Mouse (Mus musculus) hindbrain, embryonic 15.5 days (tissue): ENCODE measurements at regions not wholly inside any gene's neighbourhood (a gene's known extent, or its start where the extent isn't known, plus 50 kb on each side); places are given as distances from the start of the nearest gene placed in this dataset.

Source experiments
- ATAC-seq: fragments of 200-750 bp; cut with Nextera tagmentation; 2 replicates; pipeline ENCODE4 v1.8.0; 2017; ENCODE audit warnings: low read depth, moderate number of reproducible peaks, moderate TSS enrichment; ENCODE audit not compliant: low FRiP score
- H3K27ac ChIP-seq: fragments of 300-500 bp; sonication (generic); replicated peaks from 2 replicates; pipeline ENCODE4 v1.5.1; 2015; ENCODE audit warnings: mild to moderate bottlenecking, inconsistent platforms
- H3K27me3 ChIP-seq: fragments of 300-500 bp; sonication (generic); 2 replicates; pipeline ENCODE4 v1.6.1; 2015; ENCODE audit warnings: control low read depth, inconsistent platforms
- H3K36me3 ChIP-seq: fragments of 300-500 bp; sonication (generic); 2 replicates; pipeline ENCODE4 v1.6.1; 2015; ENCODE audit warnings: control low read depth, inconsistent platforms
- H3K4me1 ChIP-seq: fragments of 300-500 bp; sonication (generic); replicated peaks from 2 replicates; pipeline ENCODE4 v1.6.1; 2015; ENCODE audit warnings: control low read depth, inconsistent platforms
- H3K4me2 ChIP-seq: fragments of 300-500 bp; sonication (generic); 2 replicates; pipeline ENCODE4 v1.6.1; 2015; ENCODE audit warnings: moderate library complexity, mild to moderate bottlenecking, inconsistent platforms
- H3K4me3 ChIP-seq: fragments of 300-500 bp; sonication (generic); 2 replicates; pipeline ENCODE4 v1.5.1; 2015; ENCODE audit warnings: mild to moderate bottlenecking, inconsistent platforms
- H3K9ac ChIP-seq: fragments of 300-500 bp; sonication (generic); 2 replicates; pipeline ENCODE4 v1.6.1; 2015; ENCODE audit warnings: inconsistent platforms
- H3K9me3 ChIP-seq: fragments of 300-500 bp; sonication (generic); 2 replicates; pipeline ENCODE4 v1.6.1; 2016; ENCODE audit warnings: control low read depth, inconsistent platforms
- WGBS: fragments of 180-500 bp; shearing (Covaris S2); methylation state at CpG from one replicate; pipeline ENCODE4 v1.1.7; 2015; 5-methylcytosine and 5-hydroxymethylcytosine counted together

DNA sequence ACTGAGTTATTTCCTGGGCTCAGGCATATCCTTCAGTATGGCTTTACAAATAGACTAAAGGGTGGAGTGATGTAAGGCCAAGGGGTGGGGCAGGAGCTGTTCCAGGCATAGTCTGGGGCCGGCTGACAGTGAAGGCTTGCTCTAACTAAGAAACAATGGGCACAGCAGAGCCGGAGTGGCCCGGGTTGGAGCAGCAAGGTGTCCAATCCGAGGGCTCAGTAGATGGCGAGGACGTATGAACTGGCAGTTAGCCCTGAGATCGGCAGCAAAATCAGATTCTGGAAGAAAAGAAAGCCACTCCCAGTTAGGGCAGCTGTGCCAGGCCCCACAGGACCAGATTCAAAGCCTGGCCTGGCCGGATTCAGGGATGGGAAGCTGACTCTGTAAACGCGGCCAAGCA, 100.5 kb upstream of the Vps8 start:
- no peaks in the 10 kb centered on the region for H3K9me3 ChIP-seq
- no peak overlapping the region for H3K4me3 ChIP-seq
- no peaks in the 10 kb centered on the region for H3K27me3 ChIP-seq
- no peak overlapping the region for H3K9ac ChIP-seq
- H3K27ac ChIP-seq, result no peak overlapping the region
- 29% methylated on average over 10 of the region's 10 CpGs for WGBS
- H3K36me3 ChIP-seq, result no peaks in the 10 kb centered on the region
- H3K4me2 ChIP-seq, result no peak overlapping the region
- ATAC-seq, result peak; percentile 74
- H3K4me1 ChIP-seq, result 0 out of 2 replicates have a peak, but pooled peaks cover 2% of the 10 kb centered on the region

DNA sequence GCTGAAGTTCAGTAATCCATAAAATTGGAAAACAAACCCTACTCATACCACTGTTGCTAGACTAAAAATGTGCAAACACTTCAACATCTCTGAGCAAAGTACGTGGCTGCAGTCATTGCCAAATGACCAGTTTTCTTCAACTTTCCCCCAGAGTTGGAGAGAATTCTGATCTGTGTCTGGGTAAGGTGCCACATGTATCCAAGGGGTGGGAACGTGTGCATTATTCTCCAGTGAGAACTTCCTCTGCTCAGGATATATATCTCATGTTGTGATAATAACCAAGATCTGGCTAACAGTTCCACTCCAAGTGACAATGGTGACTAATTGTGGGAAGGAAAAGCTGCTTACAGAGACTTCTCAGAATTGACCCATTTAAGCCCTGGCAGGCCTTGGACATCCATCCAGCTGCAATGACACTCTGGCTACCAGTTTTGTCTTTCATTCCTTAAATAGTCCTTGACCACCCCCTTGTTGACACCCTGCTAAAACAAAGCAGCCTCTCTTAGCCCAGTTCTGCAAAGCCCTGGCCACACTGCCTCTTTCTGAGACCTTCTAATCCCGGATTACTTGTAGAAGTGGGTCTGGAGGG, 99.4 kb upstream of the Vps8 start:
- Histone ChIP-seq H3K27ac (no peak overlapping the region), H3K27me3 (no peaks in the 10 kb centered on the region), H3K4me3 (no peak overlapping the region), H3K9me3 (no peaks in the 10 kb centered on the region), H3K36me3 (no peaks in the 10 kb centered on the region), H3K4me1 (no peaks in the 10 kb centered on the region), H3K9ac (no peak overlapping the region), H3K4me2 (no peak overlapping the region)
- WGBS, result 77% methylated on average over 3 of the region's 3 CpGs
- no peak for ATAC-seq

DNA sequence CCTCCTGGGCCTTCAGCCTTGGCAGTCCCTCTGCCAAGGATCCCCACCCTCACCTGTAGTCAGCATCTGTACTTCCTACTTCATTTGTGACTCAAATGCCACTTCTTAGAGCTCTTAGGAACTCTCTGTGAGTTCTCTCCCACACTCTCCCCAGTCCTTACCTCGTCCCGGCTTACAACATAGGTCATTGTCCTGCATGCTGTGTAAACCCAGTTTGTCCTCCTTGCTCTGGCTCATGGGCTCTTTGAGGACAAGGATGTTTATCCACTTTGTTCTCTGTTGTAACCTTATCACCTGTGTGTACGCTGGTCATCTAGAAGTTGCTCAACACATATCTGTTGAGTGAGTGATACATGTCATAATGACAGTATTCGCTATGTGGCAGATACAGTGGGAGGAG, 94.9 kb upstream of the Vps8 start:
- no peak for ATAC-seq
- Histone ChIP-seq H3K27ac (no peak overlapping the region), H3K4me2 (no peak overlapping the region), H3K36me3 (no peaks in the 10 kb centered on the region), H3K9me3 (no peaks in the 10 kb centered on the region), H3K4me1 (peaks cover 17% of the 10 kb centered on the region), H3K4me3 (no peak overlapping the region), H3K9ac (no peak overlapping the region), H3K27me3 (no peaks in the 10 kb centered on the region)
- 93% methylated on average over 4 of the region's 4 CpGs for WGBS

DNA sequence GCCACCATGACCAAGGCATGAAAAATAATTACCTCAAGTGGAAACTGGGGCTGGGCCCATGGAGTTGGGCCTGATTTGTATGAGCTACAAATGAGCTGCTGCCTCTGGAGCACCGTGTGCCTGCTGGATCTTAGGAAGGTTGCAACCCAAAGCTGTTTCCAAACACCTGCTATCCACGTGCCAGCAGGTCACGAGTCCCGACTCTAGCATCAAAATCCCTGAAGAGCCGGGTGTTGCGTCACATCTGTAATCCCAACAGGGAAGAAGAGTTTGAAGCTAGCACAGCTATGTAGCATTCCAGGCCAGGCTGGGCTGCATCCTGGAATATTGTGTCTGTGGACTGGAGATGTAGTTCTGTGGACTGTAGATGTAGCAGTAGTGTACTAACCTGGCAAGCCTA, 93.7 kb upstream of the Vps8 start:
- H3K27me3 ChIP-seq, result no peaks in the 10 kb centered on the region
- H3K27ac ChIP-seq, result no peak overlapping the region
- no peaks in the 10 kb centered on the region for H3K36me3 ChIP-seq
- WGBS, result 85% methylated on average over 6 of the region's 6 CpGs
- H3K4me1 ChIP-seq, result peaks cover 22% of the 10 kb centered on the region
- H3K9me3 ChIP-seq, result no peaks in the 10 kb centered on the region
- no peak overlapping the region for H3K4me3 ChIP-seq
- no peak for ATAC-seq
- H3K9ac ChIP-seq, result no peak overlapping the region
- no peak overlapping the region for H3K4me2 ChIP-seq

DNA sequence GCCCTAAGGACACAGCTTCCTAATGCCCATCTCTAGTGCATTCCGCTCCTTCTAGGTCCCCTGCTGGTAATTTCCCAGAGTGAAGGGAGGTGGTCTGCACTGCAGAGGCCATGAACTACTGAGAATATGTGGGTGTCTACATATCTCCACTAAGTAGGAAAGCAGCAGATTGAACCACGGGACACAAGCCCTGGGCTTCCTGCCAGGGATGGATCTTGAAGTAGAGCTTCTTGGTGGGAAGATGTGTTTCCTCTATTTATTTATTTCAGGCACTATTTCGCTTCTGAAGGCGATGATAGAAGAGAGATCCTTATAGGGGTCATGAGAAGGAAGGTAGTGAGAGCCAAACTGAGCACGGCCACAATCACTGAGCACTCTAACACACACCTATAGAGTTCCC, 91.7 kb upstream of the Vps8 start:
- Histone ChIP-seq H3K9me3 (no peaks in the 10 kb centered on the region), H3K4me1 (peaks cover 24% of the 10 kb centered on the region), H3K27me3 (no peaks in the 10 kb centered on the region), H3K9ac (no peak overlapping the region), H3K36me3 (no peaks in the 10 kb centered on the region), H3K4me2 (peak overlapping the region; percentile 97), H3K27ac (no peak overlapping the region), H3K4me3 (no peak overlapping the region)
- WGBS, result 86% methylated on average over 5 of the region's 5 CpGs
- no peak for ATAC-seq

DNA sequence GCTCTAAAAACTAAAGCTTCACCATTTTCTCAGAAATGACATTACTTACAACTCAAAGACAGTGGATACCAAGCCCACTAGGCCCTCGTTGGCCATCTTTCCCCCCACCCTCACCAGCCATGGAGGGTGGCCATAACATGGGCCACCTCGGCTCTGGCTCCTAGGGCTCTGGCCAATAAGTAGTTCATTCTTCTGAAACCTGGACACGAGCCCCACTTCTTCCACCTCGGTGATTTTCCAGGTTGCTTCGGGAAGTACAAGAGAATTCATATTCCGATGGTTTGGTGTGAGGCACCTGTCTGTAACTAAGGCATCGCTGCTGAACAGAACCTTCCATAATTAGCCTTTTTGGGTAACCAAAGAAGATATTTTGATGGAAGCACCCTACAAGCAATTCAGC, 90.5 kb upstream of the Vps8 start:
- Histone ChIP-seq H3K9me3 (no peaks in the 10 kb centered on the region), H3K4me3 (peak overlapping the region; percentile 51), H3K9ac (peak overlapping the region; percentile 56), H3K4me1 (peaks cover 24% of the 10 kb centered on the region), H3K27ac (peak overlapping the region; percentile 94), H3K27me3 (no peaks in the 10 kb centered on the region), H3K4me2 (peak overlapping the region; percentile 97), H3K36me3 (no peaks in the 10 kb centered on the region)
- ATAC-seq, result no peak
- 60% methylated on average over 7 of the region's 7 CpGs for WGBS

DNA sequence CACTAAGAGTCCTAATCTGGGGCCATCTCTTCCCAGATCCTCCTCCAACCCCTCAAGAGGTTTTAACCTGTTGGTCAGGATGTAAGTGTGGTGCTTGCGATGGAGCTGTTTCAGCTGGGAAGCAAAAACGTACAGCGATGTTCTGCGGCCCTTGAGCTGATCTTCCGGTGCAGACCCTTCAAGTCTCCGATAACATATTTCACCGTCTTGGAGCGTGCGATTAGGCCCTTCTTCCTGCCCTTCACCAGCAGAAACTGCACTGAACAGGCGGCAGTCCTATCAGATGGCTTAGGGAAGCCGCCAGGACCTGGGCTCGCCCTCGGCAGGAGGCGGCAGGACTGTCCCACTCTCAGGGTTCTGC, 90.1 kb upstream of the Vps8 start:
- no peaks in the 10 kb centered on the region for H3K27me3 ChIP-seq
- whole genome bisulfite sequencing, result 3% methylated on average over 14 of the region's 14 CpGs
- no peaks in the 10 kb centered on the region for H3K9me3 ChIP-seq
- ATAC-seq, result peak; percentile 85
- peak overlapping the region; percentile 97 for H3K4me2 ChIP-seq
- peak overlapping the region; percentile 56 for H3K9ac ChIP-seq
- no peaks in the 10 kb centered on the region for H3K36me3 ChIP-seq
- peaks cover 24% of the 10 kb centered on the region for H3K4me1 ChIP-seq
- peak overlapping the region; percentile 94 for H3K27ac ChIP-seq
- peak overlapping the region; percentile 51 for H3K4me3 ChIP-seq

DNA sequence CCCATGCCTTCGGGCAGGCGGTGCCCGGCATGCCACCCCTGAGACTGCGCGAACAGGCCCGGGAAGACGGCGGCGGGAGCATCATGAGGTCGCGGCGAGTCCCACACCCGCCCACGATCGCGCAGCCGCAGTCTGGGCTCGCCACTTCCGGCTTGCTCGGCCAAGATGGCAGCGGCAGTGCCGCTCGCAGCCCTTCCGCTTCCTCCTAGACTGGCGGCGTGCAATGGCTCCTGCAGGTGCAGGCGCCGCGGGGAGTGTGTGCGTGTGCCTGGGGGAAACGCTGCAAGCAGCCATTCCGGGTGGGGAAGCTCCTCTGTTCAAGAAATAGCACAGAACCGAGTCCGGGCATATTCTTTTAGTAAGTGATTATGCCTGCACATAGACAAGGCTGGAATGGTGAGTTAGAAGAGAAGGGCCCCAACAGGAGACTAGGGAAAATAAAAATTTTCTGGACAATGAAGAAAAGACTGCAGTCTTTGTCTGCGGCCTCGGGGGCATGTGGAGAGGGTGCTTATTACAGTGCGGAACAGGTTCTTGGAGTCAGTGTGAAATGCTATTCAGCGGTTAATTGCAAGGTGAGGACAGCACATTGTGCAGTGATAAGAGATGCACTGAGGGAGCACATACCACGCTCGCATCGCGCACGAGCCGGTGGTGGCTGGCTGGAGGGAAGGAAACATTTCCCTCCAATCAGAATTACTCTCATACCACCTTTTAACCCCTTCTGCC, 89.5 kb upstream of the Vps8 start:
- Histone ChIP-seq H3K27ac (peak overlapping the region; percentile 94), H3K4me3 (peak overlapping the region; percentile 51), H3K4me2 (peak overlapping the region; percentile 97), H3K4me1 (peaks cover 24% of the 10 kb centered on the region), H3K27me3 (no peaks in the 10 kb centered on the region), H3K9ac (peak overlapping the region; percentile 56), H3K9me3 (no peaks in the 10 kb centered on the region), H3K36me3 (no peaks in the 10 kb centered on the region)
- peak; percentile 91 for ATAC-seq
- WGBS, result 2% methylated on average over 44 of the region's 44 CpGs

DNA sequence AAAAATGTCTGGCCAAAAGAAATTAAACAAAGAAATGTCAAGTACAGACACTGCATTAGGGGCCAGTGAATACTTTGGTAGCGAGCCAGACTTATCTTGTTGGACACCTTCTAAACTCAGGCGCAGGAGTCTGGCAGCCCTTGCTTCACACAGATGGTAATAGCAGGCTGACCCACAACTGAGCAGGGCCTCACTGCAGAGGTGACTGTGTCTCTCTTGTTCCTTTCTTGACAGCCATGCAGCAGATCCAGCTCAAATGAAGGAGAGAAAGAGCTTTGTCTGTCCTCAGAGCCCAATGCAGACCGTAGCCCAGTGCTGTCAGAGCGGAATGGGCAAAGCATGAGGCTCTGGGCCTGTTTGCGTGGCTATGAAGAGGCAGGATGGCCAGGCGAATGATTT, 83.9 kb upstream of the Vps8 start:
- H3K27me3 ChIP-seq, result no peaks in the 10 kb centered on the region
- H3K4me3 ChIP-seq, result no peak overlapping the region
- no peak overlapping the region for H3K9ac ChIP-seq
- no peaks in the 10 kb centered on the region for H3K36me3 ChIP-seq
- no peak overlapping the region for H3K4me2 ChIP-seq
- peaks cover 27% of the 10 kb centered on the region for H3K4me1 ChIP-seq
- 51% methylated on average over 6 of the region's 6 CpGs for WGBS
- no peaks in the 10 kb centered on the region for H3K9me3 ChIP-seq
- ATAC-seq, result peak; percentile 31; the same call in 1 of the 2 replicates
- H3K27ac ChIP-seq, result peak overlapping the region; percentile 86

DNA sequence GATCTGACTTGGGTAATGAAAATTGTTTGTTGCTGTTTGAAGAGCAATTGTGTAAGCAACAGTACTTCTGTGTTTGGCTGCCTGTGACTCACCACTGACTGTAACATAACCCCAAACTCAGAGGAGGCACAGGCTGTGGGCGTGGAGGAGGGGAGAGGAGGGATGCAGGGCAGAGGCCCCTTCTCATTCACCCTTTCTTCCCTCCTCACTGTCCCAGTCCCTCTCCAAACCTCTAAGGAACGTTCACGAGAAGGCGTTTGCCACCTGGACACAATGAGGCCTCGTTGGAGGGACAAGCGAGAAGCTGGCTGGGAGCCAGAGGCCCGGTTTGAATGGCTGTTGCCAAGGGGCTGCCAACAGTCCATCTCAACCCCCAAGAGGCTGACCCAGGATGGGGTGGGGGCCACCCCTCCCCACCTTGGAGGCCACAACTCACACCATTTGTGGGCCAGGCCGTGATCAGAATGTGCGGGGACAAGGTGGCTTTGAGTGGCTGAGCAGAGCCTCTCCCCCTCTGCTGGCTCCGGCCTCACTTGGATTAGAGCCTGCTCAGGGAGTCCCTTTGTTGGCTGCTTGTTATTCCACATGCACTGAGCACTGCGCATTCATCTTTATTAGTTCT, 83.3 kb upstream of the Vps8 start:
- no peaks in the 10 kb centered on the region for H3K27me3 ChIP-seq
- peak overlapping the region; percentile 86 for H3K27ac ChIP-seq
- 0 out of 2 replicates have a peak overlapping the region, but pooled peaks have one; percentile 2 for H3K4me2 ChIP-seq
- H3K4me3 ChIP-seq, result no peak overlapping the region
- H3K36me3 ChIP-seq, result no peaks in the 10 kb centered on the region
- H3K4me1 ChIP-seq, result peaks cover 24% of the 10 kb centered on the region
- 10% methylated on average over 11 of the region's 11 CpGs for WGBS
- H3K9ac ChIP-seq, result no peak overlapping the region
- peak; percentile 91 for ATAC-seq
- H3K9me3 ChIP-seq, result no peaks in the 10 kb centered on the region

DNA sequence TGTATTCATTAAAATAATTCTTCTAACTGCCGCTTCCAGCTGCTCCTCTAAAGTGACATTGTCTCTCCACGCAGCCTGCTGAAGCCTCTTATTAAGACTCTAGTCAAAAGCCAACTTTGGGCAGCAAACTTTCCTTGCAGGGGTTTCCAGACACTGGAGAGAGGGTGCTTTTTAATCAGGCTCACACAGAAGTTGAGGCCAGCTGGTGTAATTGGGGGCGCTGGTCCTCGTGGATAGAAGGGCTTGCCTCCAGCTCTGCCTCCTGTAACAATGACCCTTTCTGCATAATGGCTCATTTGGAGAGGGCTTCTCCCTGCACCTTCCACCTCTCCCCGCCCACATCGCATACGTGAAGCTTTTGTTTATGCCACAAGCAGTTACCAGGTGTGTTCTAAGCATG, 82.8 kb upstream of the Vps8 start:
- no peaks in the 10 kb centered on the region for H3K36me3 ChIP-seq
- peaks cover 24% of the 10 kb centered on the region for H3K4me1 ChIP-seq
- H3K9me3 ChIP-seq, result no peaks in the 10 kb centered on the region
- no peak overlapping the region for H3K9ac ChIP-seq
- H3K4me3 ChIP-seq, result no peak overlapping the region
- H3K4me2 ChIP-seq, result no peak overlapping the region
- WGBS, result 27% methylated on average over 7 of the region's 7 CpGs
- peak overlapping the region; percentile 86 for H3K27ac ChIP-seq
- no peaks in the 10 kb centered on the region for H3K27me3 ChIP-seq
- peak; percentile 67 for ATAC-seq

DNA sequence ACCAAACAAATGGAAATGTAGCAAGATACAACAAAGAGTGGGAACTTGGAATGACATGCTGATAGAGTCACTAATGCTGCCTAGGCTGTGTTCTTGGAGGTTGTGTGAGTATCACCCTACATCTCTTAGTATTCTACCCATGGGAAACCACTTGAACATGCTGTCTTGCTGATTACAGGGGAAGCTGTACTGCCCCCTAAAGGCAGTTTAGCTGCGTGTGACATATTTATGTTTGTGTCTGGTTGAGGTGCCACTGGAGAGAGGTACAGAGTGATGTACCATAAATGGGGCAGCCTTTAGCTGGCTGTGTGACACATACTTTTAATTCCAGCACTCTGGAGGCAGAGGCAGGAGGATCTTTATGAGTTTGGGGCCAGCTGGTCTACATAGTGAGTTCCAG, 73.0 kb upstream of the Vps8 start:
- Histone ChIP-seq H3K9ac (no peak overlapping the region), H3K4me2 (no peak overlapping the region), H3K36me3 (no peaks in the 10 kb centered on the region), H3K27me3 (no peaks in the 10 kb centered on the region), H3K4me3 (no peak overlapping the region), H3K9me3 (no peaks in the 10 kb centered on the region), H3K27ac (no peak overlapping the region), H3K4me1 (no peaks in the 10 kb centered on the region)
- ATAC-seq, result no peak
- WGBS, result 53% methylated on average over 1 of the region's 1 CpGs
